Mouse (Mus musculus) intestine, postnatal 0 days (tissue): ENCODE measurements around the gene Sec24a. TPM values are rescaled to one million over a fixed set of nuclear protein-coding genes. Genes with fewer than 3 reads are reported as not detected.

Source experiments
- ATAC-seq: fragments of 200-750 bp; cut with Nextera tagmentation; 2 replicates; pipeline ENCODE4 v1.8.0; 2017; ENCODE audit warnings: mild to moderate bottlenecking, moderate TSS enrichment, moderate library complexity
- H3K27ac ChIP-seq: fragments of 300-500 bp; sonication (generic); 2 replicates; pipeline ENCODE4 v1.5.1; 2014; ENCODE audit warnings: mild to moderate bottlenecking, low read depth, low read length, moderate library complexity
- H3K27me3 ChIP-seq: fragments of 300-500 bp; sonication (generic); replicated peaks from 2 replicates; pipeline ENCODE4 v1.6.1; 2014; ENCODE audit warnings: low read length, mixed read lengths; ENCODE audit not compliant: control insufficient read depth, insufficient read depth
- H3K36me3 ChIP-seq: fragments of 300-500 bp; sonication (generic); 2 replicates; pipeline ENCODE4 v1.6.1; 2014; ENCODE audit warnings: mild to moderate bottlenecking, moderate library complexity; ENCODE audit not compliant: control insufficient read depth, insufficient read depth
- H3K4me1 ChIP-seq: fragments of 300-500 bp; sonication (generic); replicated peaks from 2 replicates; pipeline ENCODE4 v1.6.1; 2014; ENCODE audit warnings: antibody characterized with exemption, low read length, mixed read lengths; ENCODE audit not compliant: control insufficient read depth, insufficient read depth
- H3K4me2 ChIP-seq: fragments of 300-500 bp; sonication (generic); replicated peaks from 2 replicates; pipeline ENCODE4 v1.6.1; 2014; ENCODE audit warnings: low read depth, mild to moderate bottlenecking, moderate library complexity
- H3K4me3 ChIP-seq: fragments of 300-500 bp; sonication (generic); 2 replicates; pipeline ENCODE4 v1.5.1; 2014; ENCODE audit warnings: low read depth, low read length
- H3K9ac ChIP-seq: fragments of 300-500 bp; sonication (generic); 2 replicates; pipeline ENCODE4 v1.6.1; 2014; ENCODE audit warnings: mild to moderate bottlenecking, low read depth, low read length
- H3K9me3 ChIP-seq: fragments of 300-500 bp; sonication (generic); 2 replicates; pipeline ENCODE4 v1.6.1; 2016; ENCODE audit warnings: mixed run types; ENCODE audit not compliant: control insufficient read depth
- CTCF ChIP-seq: sonication (generic); IDR thresholded peaks from 2 replicates; pipeline ENCODE4 v1.5.1; 2016; ENCODE audit warnings: low read depth, mild to moderate bottlenecking, control low read depth, antibody characterized with exemption, moderate library complexity
- WGBS: fragments of 180-500 bp; shearing (Covaris S2); extraction: QIAGEN DNeasy Blood & Tissue Kit; methylation state at CpG from one replicate; pipeline ENCODE4 v1.1.7; 2014; 5-methylcytosine and 5-hydroxymethylcytosine counted together
- polyA plus RNA-seq: library from polyadenylated mRNA; unstranded; fragments of >200 nt; fragmentation: Nextera tagmentation; extraction: Ambion mirVana; gene quantifications from 2 replicates; pipeline ENCODE4 v1.2.1, GENCODE M21; 2015

The Sec24a gene
- polyA plus RNA-seq, 1 experiment from 2014 or later: 47.1 TPM

DNA sequence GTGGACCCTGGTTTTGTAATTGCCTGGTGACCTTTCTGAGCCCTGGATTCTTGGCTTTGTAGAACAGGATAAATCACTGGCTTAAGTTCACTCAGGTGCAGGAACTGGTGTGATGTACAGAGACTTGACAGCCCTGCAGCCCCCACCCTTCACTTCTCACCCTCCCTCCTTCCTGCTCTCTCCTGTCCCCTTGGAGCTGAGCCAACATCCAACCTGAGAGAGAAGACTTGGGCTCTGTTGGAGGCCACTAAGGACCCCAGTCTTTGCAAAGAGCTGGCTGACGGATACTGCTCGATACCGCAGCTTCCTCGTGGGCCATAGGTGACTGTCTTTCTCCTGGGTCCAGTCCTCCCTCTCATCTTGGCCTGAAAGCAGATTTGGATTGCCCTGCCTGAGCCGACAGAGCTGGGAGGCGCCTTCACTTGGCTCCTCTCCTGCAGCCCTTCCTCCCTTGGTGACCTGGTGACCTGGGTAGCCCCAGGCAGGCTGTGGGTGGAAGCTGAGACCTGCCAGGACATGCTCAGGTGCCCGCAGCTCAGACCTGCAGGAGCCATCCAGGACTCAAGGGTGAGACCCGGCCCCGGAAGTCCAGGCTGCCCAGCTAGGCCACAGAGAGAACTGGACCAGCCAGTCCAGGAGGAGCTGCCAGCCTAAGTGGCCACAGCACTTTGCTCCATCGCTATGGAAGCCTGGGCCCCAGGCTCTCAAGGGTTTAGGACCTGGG is 106.5 kb downstream of the Sec24a start:
- H3K4me1 ChIP-seq: no peaks in the 10 kb centered on the region
- no peaks in the 10 kb centered on the region for H3K9me3 ChIP-seq
- H3K36me3 ChIP-seq: peaks cover 10% of the 10 kb centered on the region; the same call in 1 of the 2 replicates
- H3K27ac ChIP-seq: no peak overlapping the region
- no peak for ATAC-seq
- no peak overlapping the region for H3K9ac ChIP-seq
- no peak overlapping the region for H3K4me2 ChIP-seq
- TF ChIP-seq CTCF: no peak
- no peaks in the 10 kb centered on the region for H3K27me3 ChIP-seq
- H3K4me3 ChIP-seq: no peak overlapping the region
- WGBS: 83% methylated on average over 10 of the region's 10 CpGs

DNA sequence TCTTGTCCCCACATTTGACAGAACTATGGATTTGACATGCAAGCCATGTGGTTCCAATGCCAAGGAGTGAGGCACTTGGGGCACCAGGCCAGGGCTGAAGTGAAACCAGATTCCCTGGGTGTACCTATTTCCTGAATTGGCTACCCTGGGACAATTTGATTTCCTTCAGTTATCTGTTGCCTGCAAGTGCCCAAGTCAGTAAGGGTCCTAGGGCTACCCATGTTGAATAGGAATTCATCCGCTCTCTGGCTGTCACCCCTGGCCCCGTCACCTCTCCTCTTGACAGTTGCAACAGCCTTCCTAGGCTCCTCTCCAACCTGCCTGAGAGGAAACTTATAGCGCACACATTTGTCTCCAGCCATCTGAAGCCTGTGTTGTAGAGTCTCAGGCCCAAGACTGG is 108.5 kb downstream of the Sec24a start:
- no peaks in the 10 kb centered on the region for H3K9me3 ChIP-seq
- H3K27ac ChIP-seq: no peak overlapping the region
- whole genome bisulfite sequencing: 98% methylated on average over 3 of the region's 3 CpGs
- no peak for ATAC-seq
- H3K4me3 ChIP-seq: no peak overlapping the region
- H3K4me1 ChIP-seq: no peaks in the 10 kb centered on the region; the same call in 1 of the 2 replicates
- no peak for TF ChIP-seq CTCF
- no peaks in the 10 kb centered on the region for H3K27me3 ChIP-seq
- no peak overlapping the region for H3K9ac ChIP-seq
- no peak overlapping the region for H3K4me2 ChIP-seq
- H3K36me3 ChIP-seq: peaks cover 10% of the 10 kb centered on the region; the same call in 1 of the 2 replicates

DNA sequence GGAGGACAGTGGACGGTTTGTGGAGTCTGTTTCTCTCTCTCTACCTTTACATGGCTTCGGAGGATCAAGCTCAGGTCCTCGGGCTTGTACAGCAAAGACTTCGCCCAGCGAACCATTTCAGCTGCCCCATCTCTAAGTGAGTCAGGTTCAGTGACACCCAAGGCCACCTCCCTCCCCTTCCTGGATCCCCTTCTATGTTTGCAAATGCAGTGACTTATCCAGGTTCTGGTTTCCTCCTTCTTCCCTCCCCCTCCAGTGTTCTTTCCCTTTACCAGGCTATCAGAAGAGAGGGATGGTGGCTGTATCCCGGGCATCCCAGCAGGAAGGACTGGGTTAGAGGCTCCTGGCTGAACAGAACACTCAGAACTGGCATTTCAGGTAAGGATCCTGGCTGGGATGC is 109.7 kb downstream of the Sec24a start:
- 86% methylated on average over 6 of the region's 6 CpGs for WGBS
- H3K9me3 ChIP-seq: no peaks in the 10 kb centered on the region

DNA sequence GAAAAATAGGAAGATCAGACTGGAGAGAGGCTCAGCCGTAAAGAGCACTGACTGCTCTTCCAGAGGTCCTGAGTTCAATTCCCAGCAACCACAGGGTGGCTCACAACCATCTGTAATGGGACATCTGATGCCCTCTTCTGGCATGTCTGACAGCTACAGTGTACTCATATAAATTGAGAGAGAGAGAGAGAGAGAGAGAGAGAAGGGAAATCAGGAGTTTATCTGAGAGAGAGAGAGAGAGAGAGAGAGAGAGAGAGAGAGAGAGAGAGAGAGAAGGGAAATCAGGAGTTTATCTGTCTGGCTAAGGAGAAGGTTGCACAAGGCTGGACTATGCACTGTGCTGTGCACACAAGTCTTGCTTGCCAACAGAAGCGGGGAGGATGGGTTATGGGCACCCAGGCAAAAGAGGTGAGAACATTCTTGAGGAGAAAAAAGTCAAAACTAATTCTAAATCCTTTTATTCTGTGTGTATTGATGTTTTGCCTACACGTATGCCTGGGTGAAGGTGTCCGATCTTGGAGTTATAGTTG is 110.5 kb downstream of the Sec24a start:
- H3K4me2 ChIP-seq: no peak overlapping the region
- no peaks in the 10 kb centered on the region for H3K27me3 ChIP-seq
- H3K4me3 ChIP-seq: no peak overlapping the region
- 78% methylated on average over 4 of the region's 4 CpGs for WGBS
- peaks cover 5% of the 10 kb centered on the region for H3K4me1 ChIP-seq
- ATAC-seq: no peak
- TF ChIP-seq CTCF: peak; percentile 32; the same call in 1 of the 2 replicates
- peaks cover 10% of the 10 kb centered on the region; the same call in 1 of the 2 replicates for H3K36me3 ChIP-seq
- no peak overlapping the region for H3K9ac ChIP-seq
- no peak overlapping the region for H3K27ac ChIP-seq
- H3K9me3 ChIP-seq: no peaks in the 10 kb centered on the region

More for the DNA sequence above, 109.7 kb downstream of the Sec24a start:
- Histone ChIP-seq H3K4me2 (no peak overlapping the region), H3K4me3 (no peak overlapping the region), H3K27me3 (no peaks in the 10 kb centered on the region), H3K9ac (no peak overlapping the region), H3K36me3 (peaks cover 10% of the 10 kb centered on the region; the same call in 1 of the 2 replicates), H3K27ac (no peak overlapping the region), H3K4me1 (peaks cover 5% of the 10 kb centered on the region)
- no peak for ATAC-seq
- no peak for TF ChIP-seq CTCF

DNA sequence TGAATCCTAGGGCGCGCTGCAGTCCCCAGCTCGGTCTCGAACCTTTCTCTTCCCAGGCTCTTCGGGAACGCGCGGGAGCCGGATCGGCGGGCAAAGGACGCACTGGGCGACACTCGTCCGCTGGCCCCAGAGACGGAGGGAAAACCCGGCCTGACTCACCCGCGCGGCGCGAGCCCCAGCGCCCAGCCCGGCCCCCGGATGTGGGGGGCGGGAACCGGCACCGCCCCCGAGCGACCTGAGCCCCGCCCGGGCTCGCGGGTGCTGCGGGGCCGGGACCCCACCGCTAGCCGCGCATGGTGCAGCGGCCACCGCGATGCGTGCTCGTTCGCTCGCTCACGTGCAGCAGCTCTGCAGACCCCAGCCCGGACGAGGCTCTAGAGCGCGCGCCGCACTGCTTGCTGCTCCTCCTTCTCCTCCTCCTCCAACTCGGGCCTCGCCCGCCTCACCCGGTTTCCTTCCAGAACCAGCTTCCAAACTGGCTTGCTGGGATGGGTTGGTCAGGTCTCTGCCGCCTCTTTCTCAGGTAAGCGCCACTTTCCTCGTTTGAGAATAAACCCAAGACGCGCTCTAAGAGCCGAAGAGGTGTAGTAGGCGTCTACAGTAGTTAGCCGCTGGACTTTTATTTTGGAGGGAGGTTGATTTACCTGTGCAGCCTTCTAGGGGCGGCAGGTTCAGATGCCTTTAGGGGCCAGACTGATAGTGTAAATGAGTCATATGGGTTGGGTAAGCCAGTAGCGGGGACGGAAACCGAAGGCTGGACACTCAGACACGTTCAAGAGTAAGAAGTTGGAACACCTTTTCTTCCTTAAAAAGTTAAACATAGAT is 112.5 kb downstream of the Sec24a start, which contains the start of the genes N4bp3 and D930048N14Rik:
N4bp3 (minus strand) TSS at position 152 of the 825 bp plus-strand sequence.
D930048N14Rik (plus strand) TSS at position 264 of the 825 bp plus-strand sequence.
- Histone ChIP-seq H3K9ac (peak within 1 kb of the TSS; percentile 57), H3K27ac (peak within 1 kb of the TSS; percentile 64), H3K36me3 (peaks cover 10% of the 10 kb centered on the region; the same call in 1 of the 2 replicates), H3K27me3 (no peaks in the 10 kb centered on the region), H3K9me3 (no peaks in the 10 kb centered on the region), H3K4me1 (peaks cover 8% of the 10 kb centered on the region), H3K4me2 (peak within 1 kb of the TSS; percentile 95), H3K4me3 (peak within 1 kb of the TSS; percentile 65)
- no peak for TF ChIP-seq CTCF
- peak; percentile 78 for ATAC-seq
- WGBS: under 1% methylated on average over 67 of the region's 70 CpGs

DNA sequence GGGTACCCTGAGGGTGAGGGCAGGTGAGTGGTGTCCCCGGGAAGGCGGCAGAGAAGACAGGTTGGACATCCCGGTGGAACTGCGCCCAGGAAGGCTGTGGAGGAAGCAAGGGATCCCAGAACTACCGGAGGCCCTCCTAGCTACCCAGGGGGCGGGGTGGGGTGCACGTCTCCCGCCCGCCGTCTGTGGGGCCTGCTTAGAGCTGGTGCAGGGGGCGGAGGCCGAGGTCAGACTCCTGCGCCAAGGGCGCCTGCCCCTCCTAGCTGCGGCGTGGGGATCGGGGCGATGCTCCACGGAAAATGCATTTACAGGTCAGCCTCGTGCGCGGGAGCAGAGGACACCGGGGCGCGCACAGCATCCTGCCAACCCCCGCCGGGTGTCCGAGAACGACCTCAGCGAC is 113.2 kb downstream of the Sec24a start:
- peaks cover 8% of the 10 kb centered on the region for H3K4me1 ChIP-seq
- H3K4me3 ChIP-seq: peak overlapping the region; percentile 65
- peak overlapping the region; percentile 64 for H3K27ac ChIP-seq
- 0 out of 2 replicates have a peak, but pooled peaks have one; percentile 18 for ATAC-seq
- peak overlapping the region; percentile 57 for H3K9ac ChIP-seq
- no peaks in the 10 kb centered on the region for H3K9me3 ChIP-seq
- H3K27me3 ChIP-seq: no peaks in the 10 kb centered on the region
- 1% methylated on average over 30 of the region's 30 CpGs for whole genome bisulfite sequencing
- peaks cover 10% of the 10 kb centered on the region for H3K36me3 ChIP-seq
- no peak for TF ChIP-seq CTCF
- H3K4me2 ChIP-seq: peak overlapping the region; percentile 95
